In the genomic region with DNA sequence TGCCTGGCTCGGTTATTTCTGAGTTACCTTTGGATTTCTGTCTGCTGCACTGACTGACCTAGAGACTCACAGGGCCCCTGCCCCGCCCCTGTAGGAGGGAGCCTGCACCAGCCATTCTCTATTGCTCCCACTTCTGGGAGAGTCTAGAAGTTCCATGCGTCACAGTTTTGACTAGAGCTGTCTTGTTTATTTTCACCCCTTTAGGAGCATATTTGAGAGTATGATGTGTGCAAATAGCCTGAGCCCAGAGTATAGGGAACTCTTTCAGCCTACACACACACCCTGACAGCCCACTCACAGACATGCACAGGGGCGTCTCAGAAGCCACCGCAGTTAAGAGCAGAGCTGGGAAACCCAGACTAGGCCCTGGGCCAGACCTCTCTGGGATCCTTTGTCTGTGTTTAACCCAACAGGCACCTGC, we compare ENCODE assay signal across 8 mouse cellular contexts. TPM values are rescaled to one million over a fixed set of nuclear protein-coding genes. Genes with fewer than 3 reads are reported as not detected.
DNase-seq lines count a peak whose midpoint lies in the region; ATAC-seq and TF ChIP-seq lines count a peak whose summit lies in the region.

No protein-coding gene starts in this region.

- WGBS in heart, embryonic 11.5 days (ENCODE audit: insufficient replicate concordance) = 55% methylated on average over 5 of the region's 5 CpGs
- 82% methylated on average over 5 of the region's 5 CpGs for WGBS in forebrain, embryonic 11.5 days
- WGBS in kidney, postnatal 0 days = 51% methylated on average over 5 of the region's 5 CpGs

- peak overlapping the region; percentile 50; the same call in 1 of the 2 replicates for H3K27ac ChIP-seq in heart, embryonic 11.5 days (ENCODE audit: low read depth, low read length)
- H3K27ac ChIP-seq in forebrain, embryonic 11.5 days (ENCODE audit: low read depth, low read length) = no peak overlapping the region
- peak overlapping the region; percentile 38 for H3K27ac ChIP-seq in kidney, postnatal 0 days

- H3K9me3 ChIP-seq in heart, embryonic 11.5 days (replicated peaks; ENCODE audit: control insufficient read depth, low read length) = no peaks in the 10 kb centered on the region
- H3K9me3 ChIP-seq in forebrain, embryonic 11.5 days (ENCODE audit: control insufficient read depth, low read length) = no peaks in the 10 kb centered on the region
- no peaks in the 10 kb centered on the region for H3K9me3 ChIP-seq in kidney, postnatal 0 days (replicated peaks; ENCODE audit: low read length)

- H3K27me3 ChIP-seq in heart, embryonic 11.5 days (ENCODE audit: control insufficient read depth, insufficient read depth, low read length) = no peaks in the 10 kb centered on the region
- H3K27me3 ChIP-seq in forebrain, embryonic 11.5 days (ENCODE audit: control insufficient read depth, insufficient read depth, low read length) = no peaks in the 10 kb centered on the region
- H3K27me3 ChIP-seq in kidney, postnatal 0 days (ENCODE audit: insufficient read depth, low read length) = no peaks in the 10 kb centered on the region

- H3K4me3 ChIP-seq in heart, embryonic 11.5 days (ENCODE audit: low read depth, low read length) = no peak overlapping the region
- H3K4me3 ChIP-seq in forebrain, embryonic 11.5 days (ENCODE audit: low read depth, low read length) = no peak overlapping the region
- H3K4me3 ChIP-seq in kidney, postnatal 0 days (replicated peaks; ENCODE audit: low read depth, low read length) = no peak overlapping the region

- no peak overlapping the region for H3K4me2 ChIP-seq in heart, embryonic 11.5 days
- H3K4me2 ChIP-seq in forebrain, embryonic 11.5 days (ENCODE audit: low read depth, low read length, severe bottlenecking) = no peak overlapping the region
- no peak overlapping the region for H3K4me2 ChIP-seq in kidney, postnatal 0 days (ENCODE audit: low read length)

- no peak for ATAC-seq in heart, embryonic 11.5 days (replicated peaks; ENCODE audit: insufficient number of reproducible peaks, low FRiP score, low TSS enrichment)
- ATAC-seq in forebrain, embryonic 11.5 days (replicated peaks; ENCODE audit: low FRiP score) = no peak
- no peak for ATAC-seq in kidney, postnatal 0 days (replicated peaks; ENCODE audit: low FRiP score, low read depth)

- peak overlapping the region; percentile 0; the same call in 1 of the 2 replicates for H3K9ac ChIP-seq in heart, embryonic 11.5 days (ENCODE audit: low read depth, low read length)
- H3K9ac ChIP-seq in forebrain, embryonic 11.5 days (ENCODE audit: low read length) = peak overlapping the region; percentile 10; the same call in 1 of the 2 replicates
- H3K9ac ChIP-seq in kidney, postnatal 0 days (ENCODE audit: low read depth, low read length) = no peak overlapping the region

- no peak for DNase-seq in heart, adult 18-20 months
- DNase-seq in forebrain, embryonic 11.5 days (ENCODE audit: low spot score) = no peak
- no peak for DNase-seq in kidney, postnatal 0 days (ENCODE audit: low spot score)
- peak; percentile 73 to 86 for DNase-seq in lung, postnatal 4 days
- DNase-seq in adrenal gland, adult 18-20 months (ENCODE audit: low spot score in 2 of 2) = no peak
- DNase-seq in left cerebral cortex, adult 9 months (ENCODE audit: low spot score in 2 of 2) = no peak
- no peak for DNase-seq in urinary bladder, postnatal 10 days (ENCODE audit: low spot score)

- peaks cover 44% of the 10 kb centered on the region for H3K4me1 ChIP-seq in heart, embryonic 11.5 days (ENCODE audit: control insufficient read depth, insufficient read depth, low read length)
- H3K4me1 ChIP-seq in forebrain, embryonic 11.5 days (replicated peaks; ENCODE audit: control insufficient read depth, insufficient read depth, low read length) = peaks cover 4% of the 10 kb centered on the region; the same call in 1 of the 2 replicates
- H3K4me1 ChIP-seq in kidney, postnatal 0 days (replicated peaks; ENCODE audit: insufficient read depth, low read length) = peaks cover 34% of the 10 kb centered on the region

- no peak for TF ChIP-seq CTCF in kidney, postnatal 0 days (IDR thresholded peaks at IDR 0.05; ENCODE audit: low read depth)

- no peaks in the 10 kb centered on the region for H3K36me3 ChIP-seq in heart, embryonic 11.5 days (ENCODE audit: control insufficient read depth, insufficient read depth, low read length)
- H3K36me3 ChIP-seq in forebrain, embryonic 11.5 days (ENCODE audit: control insufficient read depth, insufficient read depth, low read length) = no peaks in the 10 kb centered on the region
- H3K36me3 ChIP-seq in kidney, postnatal 0 days (ENCODE audit: insufficient read depth, low read length) = no peaks in the 10 kb centered on the region

RNA-seq across cellular contexts. Expression of gene Tcp11, which starts 54.9 kb away (rescaled TPM):
- 0.34 and 0.49 TPM in 2 replicates for polyA plus RNA-seq in heart, embryonic 11.5 days (2014; fragmentation: Nextera tagmentation; extraction: Ambion mirVana)
- under 1 TPM in 1 of 2 experiments, not detected in 1; 0.33 TPM for total RNA-seq in heart, adult 18-20 months (2021)
- polyA plus RNA-seq in forebrain, embryonic 11.5 days (2014; fragmentation: Nextera tagmentation; extraction: Ambion mirVana) = 0.39 and 1.0 TPM in 2 replicates
- polyA plus RNA-seq in kidney, postnatal 0 days (2015; fragmentation: Nextera tagmentation; extraction: Ambion mirVana) = 5.8 TPM in 2 replicates
- total RNA-seq in adrenal gland, adult 18-20 months (2021) = not detected

Comparison
In these comparisons a context has a peak if more than half of its experiments do, and no peak if none do; other contexts are left out.
1. DNase-seq: peak in lung, postnatal 4 days (2 of 2); none in heart, adult 18-20 months (0 of 2), forebrain, embryonic 11.5 days (single experiment), kidney, postnatal 0 days (single experiment), adrenal gland, adult 18-20 months (0 of 2), left cerebral cortex, adult 9 months (0 of 2) and urinary bladder, postnatal 10 days (single experiment).